Mouse (Mus musculus) embryo, embryonic 10 days (tissue): ENCODE results near the gene Dlx6.

Experiments used
- DNase-seq: peaks from one replicate; pipeline ENCODE4 v3.0.0-alpha.2; 2015; ENCODE audit warnings: low spot score

Dlx6 gene

GRCm38 (mm10) chr6:6863160-6863870 lies at the start of gene Dlx6:
Dlx6 (plus strand) TSS chr6:6863334.
- DNase-seq: peak; percentile 73

GRCm38 (mm10) chr6:6816821-6817220 lies 46.3 kb upstream of the Dlx6 start:
- DNase-seq: no peak

GRCm38 (mm10) chr6:6818036-6818788 lies 44.9 kb upstream of the Dlx6 start:
- no peak for DNase-seq

GRCm38 (mm10) chr6:6819134-6819533 lies 44.0 kb upstream of the Dlx6 start:
- DNase-seq: peak; percentile 22

- no peak for DNase-seq
These were observed 37.8 kb upstream of the Dlx6 start for GRCm38 (mm10) chr6:6825313-6825712.

GRCm38 (mm10) chr6:6826861-6827260 lies 36.3 kb upstream of the Dlx6 start:
- DNase-seq: no peak

GRCm38 (mm10) chr6:6830446-6830845 lies 32.7 kb upstream of the Dlx6 start:
- DNase-seq: no peak

- DNase-seq: no peak
These were observed 29.8 kb upstream of the Dlx6 start for GRCm38 (mm10) chr6:6833301-6833700.

GRCm38 (mm10) chr6:6848541-6848940 lies 14.6 kb upstream of the Dlx6 start:
- DNase-seq: no peak

- no peak for DNase-seq
These were observed 13.4 kb upstream of the Dlx6 start for GRCm38 (mm10) chr6:6849744-6850143.

GRCm38 (mm10) chr6:6850324-6851060 lies 12.6 kb upstream of the Dlx6 start:
- no peak for DNase-seq

- no peak for DNase-seq
These were observed 12.0 kb upstream of the Dlx6 start for GRCm38 (mm10) chr6:6851166-6851565.

GRCm38 (mm10) chr6:6852944-6853343 lies 10.2 kb upstream of the Dlx6 start:
- DNase-seq: no peak

GRCm38 (mm10) chr6:6854176-6854575 lies 9.0 kb upstream of the Dlx6 start:
- DNase-seq: no peak

GRCm38 (mm10) chr6:6854902-6855745 lies 8.0 kb upstream of the Dlx6 start:
- DNase-seq: no peak

GRCm38 (mm10) chr6:6855746-6856185 lies 7.4 kb upstream of the Dlx6 start:
- DNase-seq: no peak

- DNase-seq: no peak
These were observed 6.8 kb upstream of the Dlx6 start for GRCm38 (mm10) chr6:6856316-6856715.

GRCm38 (mm10) chr6:6856881-6857280 lies 6.3 kb upstream of the Dlx6 start:
- DNase-seq: no peak

GRCm38 (mm10) chr6:6857766-6858165 lies 5.4 kb upstream of the Dlx6 start:
- no peak for DNase-seq

GRCm38 (mm10) chr6:6858571-6858970 lies 4.6 kb upstream of the Dlx6 start:
- no peak for DNase-seq

- DNase-seq: no peak
These were observed 3.8 kb upstream of the Dlx6 start for GRCm38 (mm10) chr6:6859111-6859949.
